Mouse (Mus musculus) forebrain, postnatal 0 days (tissue): ENCODE results near the gene Pianp. TPM values are rescaled to one million over a fixed set of nuclear protein-coding genes. Genes with fewer than 3 reads are reported as not detected.
A peak's percentile ranks its signal among the peaks of the same experiment; 100 is the strongest.

ENCODE experiments used
- ATAC-seq: fragments of 200-750 bp; cut with Nextera tagmentation; 2 replicates; pipeline ENCODE4 v1.8.0; 2017; ENCODE audit warnings: mild to moderate bottlenecking, moderate library complexity
- DNase-seq: peaks from one replicate; pipeline ENCODE4 v3.0.0-alpha.2; 2015
- H3K27ac ChIP-seq: fragments of 300-500 bp; sonication (generic); 2 replicates; pipeline ENCODE4 v1.5.1; 2014; ENCODE audit warnings: low read depth, mild to moderate bottlenecking, antibody characterized with exemption, low read length, moderate library complexity, mixed read lengths
- H3K27me3 ChIP-seq: fragments of 300-500 bp; sonication (generic); 2 replicates; pipeline ENCODE4 v1.6.1; 2014; ENCODE audit warnings: mild to moderate bottlenecking, low read length, mixed read lengths; ENCODE audit not compliant: insufficient read depth
- H3K36me3 ChIP-seq: fragments of 300-500 bp; sonication (generic); 2 replicates; pipeline ENCODE4 v1.6.1; 2014; ENCODE audit warnings: mild to moderate bottlenecking, moderate library complexity; ENCODE audit not compliant: insufficient read depth
- H3K4me1 ChIP-seq: fragments of 300-500 bp; sonication (generic); 2 replicates; pipeline ENCODE4 v1.6.1; 2014; ENCODE audit warnings: antibody characterized with exemption; ENCODE audit not compliant: insufficient read depth
- H3K4me2 ChIP-seq: fragments of 300-500 bp; sonication (generic); 2 replicates; pipeline ENCODE4 v1.6.1; 2014; ENCODE audit warnings: low read depth, mild to moderate bottlenecking, moderate library complexity
- H3K4me3 ChIP-seq: fragments of 300-500 bp; sonication (generic); 2 replicates; pipeline ENCODE4 v1.5.1; 2014; ENCODE audit warnings: low read depth, low read length, mixed read lengths
- H3K9ac ChIP-seq: fragments of 300-500 bp; sonication (generic); 2 replicates; pipeline ENCODE4 v1.6.1; 2014; ENCODE audit warnings: mild to moderate bottlenecking
- H3K9me3 ChIP-seq: fragments of 300-500 bp; sonication (generic); 2 replicates; pipeline ENCODE4 v1.6.1; 2016; ENCODE audit warnings: low read length
- CTCF ChIP-seq: sonication (generic); IDR thresholded peaks from 2 replicates; pipeline ENCODE4 v1.5.1; 2016; ENCODE audit warnings: antibody characterized with exemption, control low read depth, low read depth
- WGBS: fragments of 180-500 bp; shearing (Covaris S2); extraction: QIAGEN DNeasy Blood & Tissue Kit; methylation state at CpG from one replicate; pipeline ENCODE4 v1.1.7; 2014; 5-methylcytosine and 5-hydroxymethylcytosine counted together
- polyA plus RNA-seq: library from polyadenylated mRNA; unstranded; fragments of >200 nt; fragmentation: Nextera tagmentation; extraction: Ambion mirVana; gene quantifications from 2 replicates; pipeline ENCODE4 v1.2.1, GENCODE M21; 2015
- total RNA-seq: library from RNA; depleted of rRNA; stranded (reverse); fragments of >200 nt; gene quantifications from 2 replicates; pipeline ENCODE4 v1.2.3, GENCODE M21; 2014

Gene Pianp
- total and polyA plus RNA-seq, 2 experiments from 2014 or later, result 18.3 to 68.9 TPM

DNA sequence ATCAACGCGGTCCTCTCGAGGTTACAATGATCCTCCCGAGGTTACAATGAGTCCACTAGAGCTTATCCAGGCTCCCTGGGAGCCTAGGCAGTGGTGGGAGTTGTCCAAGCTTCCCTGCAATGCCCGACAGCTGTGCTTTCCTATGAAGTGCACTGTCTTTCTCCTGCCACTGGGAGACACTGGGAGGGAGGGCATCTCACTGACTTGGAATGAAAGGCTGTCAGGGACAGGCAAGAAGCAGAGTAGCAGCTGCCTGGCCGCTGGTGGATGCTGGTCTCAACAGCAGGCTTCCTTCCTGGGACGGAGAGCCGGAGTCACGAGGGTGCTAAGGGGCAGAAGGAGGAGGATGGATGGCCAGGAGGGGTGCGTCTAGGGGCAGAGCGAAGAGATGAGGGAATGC, 2.6 kb upstream of the Pianp start:
- no peaks in the 10 kb centered on the region for H3K27me3 ChIP-seq
- H3K9ac ChIP-seq, result no peak overlapping the region
- peak overlapping the region; percentile 12; the same call in 1 of the 2 replicates for H3K4me3 ChIP-seq
- no peaks in the 10 kb centered on the region for H3K36me3 ChIP-seq
- H3K4me1 ChIP-seq, result peaks cover 9% of the 10 kb centered on the region
- TF ChIP-seq CTCF, result peak; percentile 56
- peak overlapping the region; percentile 29 for H3K4me2 ChIP-seq
- H3K27ac ChIP-seq, result no peak overlapping the region
- no peaks in the 10 kb centered on the region for H3K9me3 ChIP-seq
- no peak for DNase-seq
- WGBS, result 13% methylated on average over 11 of the region's 11 CpGs
- no peak for ATAC-seq

DNA sequence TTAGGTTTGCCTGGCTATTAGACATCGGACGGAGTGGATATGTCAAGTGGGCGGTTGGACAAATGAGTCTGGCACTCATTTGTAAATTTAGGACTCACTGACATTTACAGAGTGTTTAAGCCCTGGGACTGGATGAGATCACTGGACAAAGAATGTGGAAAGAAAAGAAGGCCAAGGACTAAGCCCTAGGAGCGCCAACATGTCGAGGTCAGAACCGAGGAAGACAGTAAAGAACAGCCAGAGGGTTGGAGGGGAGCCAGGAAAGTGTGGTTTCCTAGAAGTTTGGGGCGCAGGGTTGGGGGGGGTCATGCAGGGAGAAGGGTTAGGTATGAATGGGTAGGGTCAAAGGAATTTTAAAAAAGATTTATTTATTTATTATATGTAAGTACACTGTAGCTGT, 1.2 kb upstream of the Pianp start:
- TF ChIP-seq CTCF, result no peak
- Histone ChIP-seq H3K4me2 (no peak overlapping the region), H3K4me3 (no peak overlapping the region), H3K27me3 (no peaks in the 10 kb centered on the region), H3K9ac (no peak overlapping the region), H3K36me3 (no peaks in the 10 kb centered on the region), H3K4me1 (peaks cover 9% of the 10 kb centered on the region), H3K9me3 (no peaks in the 10 kb centered on the region), H3K27ac (no peak overlapping the region)
- ATAC-seq (no peak), DNase-seq (no peak)
- WGBS, result 69% methylated on average over 7 of the region's 7 CpGs

DNA sequence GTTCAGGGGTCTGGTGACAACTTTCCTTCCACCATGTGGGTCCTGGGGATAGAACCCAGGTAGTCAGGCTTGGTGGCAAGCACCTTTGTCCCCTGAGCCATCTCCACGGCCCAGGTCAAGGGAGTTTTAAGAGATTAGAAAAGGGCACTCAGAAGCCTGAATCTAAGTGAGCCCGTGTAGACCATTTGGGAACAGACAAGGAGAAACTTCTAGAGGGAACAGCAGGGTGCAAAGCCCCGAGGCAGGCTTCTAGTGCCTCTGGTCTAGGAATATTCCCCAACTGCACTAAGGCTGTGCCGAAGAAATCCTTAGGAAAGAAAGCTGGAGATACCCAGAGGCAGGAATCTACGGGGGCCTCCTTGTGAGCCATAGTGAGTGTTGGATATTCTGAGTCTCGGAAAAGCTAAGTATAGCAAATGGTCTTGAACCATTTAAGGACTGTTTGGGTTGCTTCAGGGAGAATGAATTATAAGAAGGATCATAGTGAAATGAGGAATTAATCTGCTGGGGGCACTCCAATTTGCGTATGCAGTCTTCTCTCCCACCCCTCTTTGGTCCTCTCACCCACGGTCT, 577 bp upstream of the Pianp start:
- ATAC-seq, result peak; percentile 1; the same call in 1 of the 2 replicates
- peaks cover 5% of the 10 kb centered on the region; the same call in 1 of the 2 replicates for H3K36me3 ChIP-seq
- no peaks in the 10 kb centered on the region for H3K27me3 ChIP-seq
- H3K27ac ChIP-seq, result peak overlapping the region; percentile 90
- DNase-seq, result no peak
- peak overlapping the region; percentile 79 for H3K4me2 ChIP-seq
- peak overlapping the region; percentile 66 for H3K4me3 ChIP-seq
- H3K4me1 ChIP-seq, result peaks cover 9% of the 10 kb centered on the region
- no peak for TF ChIP-seq CTCF
- WGBS, result 46% methylated on average over 8 of the region's 8 CpGs
- H3K9me3 ChIP-seq, result no peaks in the 10 kb centered on the region
- peak overlapping the region; percentile 93 for H3K9ac ChIP-seq

DNA sequence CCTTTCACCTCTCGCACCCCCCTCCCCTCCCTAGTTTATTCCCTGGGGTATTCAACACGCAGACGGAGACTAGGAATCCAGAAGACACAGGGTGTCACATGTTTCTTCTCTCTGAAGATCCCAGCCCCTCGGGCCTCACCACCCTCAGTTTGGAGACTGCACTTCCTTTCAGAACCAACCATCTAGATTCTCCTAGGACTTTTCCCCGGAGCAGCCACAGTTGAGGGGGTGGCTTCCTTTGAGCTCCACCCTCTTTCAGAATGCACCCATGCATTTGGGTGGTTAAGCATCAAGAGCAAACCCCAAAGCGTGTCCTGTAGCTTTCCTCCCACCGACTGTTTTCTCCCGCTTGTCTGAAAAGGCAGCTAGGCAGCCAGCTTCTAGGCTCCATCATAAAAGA, 1.6 kb downstream of the Pianp start:
- DNase-seq (no peak), ATAC-seq (no peak)
- Histone ChIP-seq H3K27me3 (no peaks in the 10 kb centered on the region), H3K9me3 (no peaks in the 10 kb centered on the region), H3K4me1 (peaks cover 9% of the 10 kb centered on the region), H3K4me2 (peak overlapping the region; percentile 79), H3K27ac (peak overlapping the region; percentile 90), H3K4me3 (peak overlapping the region; percentile 66), H3K36me3 (peaks cover 20% of the 10 kb centered on the region), H3K9ac (peak overlapping the region; percentile 93)
- no peak for TF ChIP-seq CTCF
- 11% methylated on average over 8 of the region's 8 CpGs for WGBS

DNA sequence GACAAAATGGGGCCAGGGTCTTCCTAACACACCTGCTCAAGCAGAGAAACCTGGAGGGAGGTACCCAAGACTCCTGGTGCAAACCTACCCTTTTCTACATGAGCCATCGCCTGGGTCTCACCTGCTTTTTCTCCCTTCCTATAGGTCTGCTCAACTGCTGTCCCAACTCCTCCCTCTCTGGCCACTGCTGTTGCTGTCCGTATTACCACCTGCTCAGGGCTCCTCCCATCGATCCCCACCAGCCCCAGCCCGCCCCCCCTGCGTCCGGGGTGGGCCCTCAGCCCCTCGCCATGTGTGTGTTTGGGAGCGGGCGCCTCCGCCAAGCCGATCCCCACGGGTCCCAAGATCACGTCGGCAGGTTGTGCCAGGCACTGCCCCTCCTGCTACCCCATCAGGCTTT, 2.6 kb downstream of the Pianp start:
- no peak for DNase-seq
- TF ChIP-seq CTCF, result no peak
- H3K9me3 ChIP-seq, result no peaks in the 10 kb centered on the region
- WGBS, result 46% methylated on average over 14 of the region's 14 CpGs
- peaks cover 20% of the 10 kb centered on the region for H3K36me3 ChIP-seq
- H3K4me1 ChIP-seq, result peaks cover 9% of the 10 kb centered on the region
- no peak overlapping the region for H3K4me3 ChIP-seq
- no peak overlapping the region for H3K9ac ChIP-seq
- peak overlapping the region; percentile 79; the same call in 1 of the 2 replicates for H3K4me2 ChIP-seq
- no peak overlapping the region for H3K27ac ChIP-seq
- no peaks in the 10 kb centered on the region for H3K27me3 ChIP-seq
- no peak for ATAC-seq

DNA sequence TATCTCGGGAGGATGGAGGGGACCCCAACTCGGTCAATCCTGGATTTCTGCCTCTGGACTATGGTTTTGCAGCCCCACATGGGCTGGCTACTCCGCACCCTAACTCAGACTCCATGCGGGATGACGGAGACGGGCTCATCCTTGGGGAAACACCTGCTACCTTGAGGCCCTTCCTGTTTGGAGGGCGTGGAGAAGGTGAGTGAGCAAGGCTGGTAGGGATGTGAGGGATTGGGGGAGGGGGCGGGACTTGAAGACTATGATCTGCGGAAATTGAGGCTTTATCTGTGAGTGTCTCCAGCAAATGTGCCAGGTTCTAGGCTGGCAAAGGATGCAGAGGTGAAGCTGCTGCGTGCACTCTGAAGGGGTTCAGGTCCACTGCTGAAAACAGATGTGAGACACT, 3.1 kb downstream of the Pianp start:
- no peak for TF ChIP-seq CTCF
- H3K4me3 ChIP-seq, result no peak overlapping the region
- no peak for ATAC-seq
- peaks cover 9% of the 10 kb centered on the region for H3K4me1 ChIP-seq
- DNase-seq, result no peak
- H3K27ac ChIP-seq, result no peak overlapping the region
- no peak overlapping the region for H3K4me2 ChIP-seq
- H3K9ac ChIP-seq, result no peak overlapping the region
- peaks cover 20% of the 10 kb centered on the region for H3K36me3 ChIP-seq
- H3K27me3 ChIP-seq, result no peaks in the 10 kb centered on the region
- 44% methylated on average over 10 of the region's 10 CpGs for WGBS
- no peaks in the 10 kb centered on the region for H3K9me3 ChIP-seq

DNA sequence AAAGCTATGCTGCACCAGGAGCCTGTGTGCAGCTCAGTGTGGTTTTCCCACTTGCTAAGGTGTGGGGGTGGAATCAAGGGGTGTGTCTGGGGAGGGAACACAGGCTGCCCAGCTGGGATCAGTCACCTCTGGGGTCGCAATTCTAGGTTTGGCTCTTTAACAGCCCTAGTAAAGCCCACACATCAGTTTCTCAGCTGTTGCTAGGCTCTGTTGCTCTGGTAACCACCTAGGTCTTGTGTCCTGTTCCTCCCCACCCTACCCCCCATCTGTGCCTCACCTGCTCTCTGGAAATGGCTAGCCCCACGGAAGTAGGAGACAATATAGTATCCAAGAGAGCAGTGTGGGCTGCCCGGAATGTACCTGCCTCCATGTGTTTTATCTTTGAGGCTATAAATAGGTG, 7.2 kb downstream of the Pianp start:
- no peaks in the 10 kb centered on the region for H3K9me3 ChIP-seq
- H3K36me3 ChIP-seq, result peaks cover 20% of the 10 kb centered on the region
- H3K4me2 ChIP-seq, result no peak overlapping the region
- H3K4me1 ChIP-seq, result peaks cover under 1% of the 10 kb centered on the region; the same call in 1 of the 2 replicates
- H3K4me3 ChIP-seq, result no peak overlapping the region
- TF ChIP-seq CTCF, result no peak
- H3K27ac ChIP-seq, result no peak overlapping the region
- ATAC-seq (no peak), DNase-seq (no peak)
- H3K27me3 ChIP-seq, result no peaks in the 10 kb centered on the region
- no peak overlapping the region for H3K9ac ChIP-seq
- WGBS, result 51% methylated on average over 3 of the region's 3 CpGs
